Mouse (Mus musculus) limb, embryonic 14.5 days (tissue): ENCODE data around the gene Oprl1. TPM values are rescaled to one million over a fixed set of nuclear protein-coding genes. Genes with fewer than 3 reads are reported as not detected.

ENCODE experiments used
- ATAC-seq: fragments of 200-750 bp; cut with Nextera tagmentation; 2 replicates; pipeline ENCODE4 v1.8.0; 2017; ENCODE audit warnings: low read depth, moderate number of reproducible peaks, moderate TSS enrichment; ENCODE audit not compliant: low FRiP score
- DNase-seq: peaks from one replicate; pipeline ENCODE4 v3.0.0-alpha.2; 2015; ENCODE audit warnings: low spot score
- H3K27ac ChIP-seq: fragments of 300-500 bp; sonication (generic); replicated peaks from 2 replicates; pipeline ENCODE4 v1.5.1; 2014; ENCODE audit warnings: low read depth, mild to moderate bottlenecking, low read length, moderate library complexity, mixed read lengths
- H3K27me3 ChIP-seq: fragments of 300-500 bp; sonication (generic); 2 replicates; pipeline ENCODE4 v1.6.1; 2014; ENCODE audit warnings: low read length, mixed read lengths; ENCODE audit not compliant: control insufficient read depth, insufficient read depth
- H3K36me3 ChIP-seq: fragments of 300-500 bp; sonication (generic); 2 replicates; pipeline ENCODE4 v1.6.1; 2014; ENCODE audit warnings: mild to moderate bottlenecking, low read length, moderate library complexity, mixed read lengths; ENCODE audit not compliant: control insufficient read depth, insufficient read depth
- H3K4me1 ChIP-seq: fragments of 300-500 bp; sonication (generic); 2 replicates; pipeline ENCODE4 v1.6.1; 2014; ENCODE audit warnings: antibody characterized with exemption, low read length, mixed read lengths; ENCODE audit not compliant: control insufficient read depth, insufficient read depth
- H3K4me2 ChIP-seq: fragments of 300-500 bp; sonication (generic); replicated peaks from 2 replicates; pipeline ENCODE4 v1.6.1; 2014; ENCODE audit warnings: low read depth, mild to moderate bottlenecking, low read length, moderate library complexity; ENCODE audit not compliant: severe bottlenecking
- H3K4me3 ChIP-seq: fragments of 300-500 bp; sonication (generic); replicated peaks from 2 replicates; pipeline ENCODE4 v1.5.1; 2014; ENCODE audit warnings: low read length
- H3K9ac ChIP-seq: fragments of 300-500 bp; sonication (generic); 2 replicates; pipeline ENCODE4 v1.6.1; 2014; ENCODE audit warnings: mild to moderate bottlenecking, low read depth, low read length, moderate library complexity; ENCODE audit not compliant: severe bottlenecking
- H3K9me3 ChIP-seq: fragments of 300-500 bp; sonication (generic); 2 replicates; pipeline ENCODE4 v1.6.1; 2016; ENCODE audit warnings: low read length; ENCODE audit not compliant: control insufficient read depth
- POLR2A ChIP-seq: fragments of 200-500 bp; IDR thresholded peaks from 2 replicates; pipeline ENCODE4 v1.8.0; 2012; ENCODE audit warnings: inconsistent platforms, mild to moderate bottlenecking, moderate library complexity, borderline replicate concordance; ENCODE audit not compliant: insufficient read depth, insufficient read length; ENCODE audit errors: extremely low read depth
- WGBS: fragments of 180-500 bp; shearing (Covaris S2); extraction: QIAGEN DNeasy Blood & Tissue Kit; methylation state at CpG from one replicate; pipeline ENCODE4 v1.1.7; 2014; 5-methylcytosine and 5-hydroxymethylcytosine counted together
- polyA plus RNA-seq, 2 experiments: library from polyadenylated mRNA; depleted of rRNA in 1 of 2; stranded (reverse) in 1 of 2; unstranded in 1 of 2; fragments of >200 nt; fragmentation: Nextera tagmentation in 1 of 2; extraction: Ambion mirVana in 1 of 2; gene quantifications; 2 replicates each; pipeline versions ENCODE4 v1.2.1 to v1.2.3; 2012 to 2014

Oprl1 gene
- polyA plus RNA-seq, 2 experiments, result 0.30 to 1.0 TPM

GRCm38 (mm10) chr2:181758147-181758725 lies 43.4 kb downstream of the Oprl1 start:
- no peaks in the 10 kb centered on the region for H3K36me3 ChIP-seq
- H3K4me3 ChIP-seq, result no peak overlapping the region
- no peaks in the 10 kb centered on the region for H3K4me1 ChIP-seq
- WGBS, result 72% methylated on average over 2 of the region's 2 CpGs
- no peak overlapping the region for H3K27ac ChIP-seq
- H3K4me2 ChIP-seq, result no peak overlapping the region
- H3K27me3 ChIP-seq, result no peaks in the 10 kb centered on the region
- TF ChIP-seq POLR2A, result no peak
- H3K9ac ChIP-seq, result no peak overlapping the region
- DNase-seq, result no peak
- ATAC-seq, result no peak
- no peaks in the 10 kb centered on the region for H3K9me3 ChIP-seq

- TF ChIP-seq POLR2A, result no peak
- Histone ChIP-seq H3K36me3 (no peaks in the 10 kb centered on the region), H3K27ac (no peak overlapping the region), H3K27me3 (no peaks in the 10 kb centered on the region), H3K9me3 (no peaks in the 10 kb centered on the region), H3K4me3 (no peak overlapping the region), H3K9ac (no peak overlapping the region), H3K4me1 (no peaks in the 10 kb centered on the region), H3K4me2 (no peak overlapping the region)
- 39% methylated on average over 4 of the region's 4 CpGs for WGBS
- no peak for ATAC-seq
- no peak for DNase-seq
These were observed 44.2 kb downstream of the Oprl1 start for GRCm38 (mm10) chr2:181759041-181759440.

- 50% methylated on average over 8 of the region's 8 CpGs for WGBS
- Histone ChIP-seq H3K4me2 (no peak within 1 kb of the TSS), H3K4me1 (no peaks in the 10 kb centered on the region), H3K9ac (no peak within 1 kb of the TSS), H3K9me3 (no peaks in the 10 kb centered on the region), H3K36me3 (no peaks in the 10 kb centered on the region), H3K4me3 (no peak within 1 kb of the TSS), H3K27ac (no peak within 1 kb of the TSS), H3K27me3 (no peaks in the 10 kb centered on the region)
- ATAC-seq (no peak), DNase-seq (no peak)
- TF ChIP-seq POLR2A, result no peak
These were observed 48.4 kb downstream of the Oprl1 start, which contains the start of gene Myt1 for GRCm38 (mm10) chr2:181763006-181763830. Gene Myt1, plus strand, starts transcription at chr2:181763332.

- H3K4me1 ChIP-seq, result no peaks in the 10 kb centered on the region
- no peaks in the 10 kb centered on the region for H3K36me3 ChIP-seq
- DNase-seq (no peak), ATAC-seq (no peak)
- H3K4me2 ChIP-seq, result no peak overlapping the region
- TF ChIP-seq POLR2A, result no peak
- H3K4me3 ChIP-seq, result no peak overlapping the region
- 26% methylated on average over 14 of the region's 14 CpGs for WGBS
- no peak overlapping the region for H3K27ac ChIP-seq
- no peak overlapping the region for H3K9ac ChIP-seq
- no peaks in the 10 kb centered on the region for H3K27me3 ChIP-seq
- H3K9me3 ChIP-seq, result no peaks in the 10 kb centered on the region
These were observed 49.2 kb downstream of the Oprl1 start for GRCm38 (mm10) chr2:181763886-181764527.

- 0% methylated on average over 10 of the region's 10 CpGs for WGBS
- Histone ChIP-seq H3K9ac (no peak overlapping the region), H3K27me3 (no peaks in the 10 kb centered on the region), H3K9me3 (no peaks in the 10 kb centered on the region), H3K4me3 (no peak overlapping the region), H3K27ac (no peak overlapping the region), H3K36me3 (no peaks in the 10 kb centered on the region), H3K4me2 (no peak overlapping the region), H3K4me1 (no peaks in the 10 kb centered on the region)
- ATAC-seq, result no peak
- no peak for TF ChIP-seq POLR2A
- DNase-seq, result peak; percentile 65
These were observed 49.8 kb downstream of the Oprl1 start for GRCm38 (mm10) chr2:181764600-181764999.
